Mouse (Mus musculus) midbrain, embryonic 12.5 days (tissue): ENCODE results near the gene Sgsm2. TPM values are rescaled to one million over a fixed set of nuclear protein-coding genes. Genes with fewer than 3 reads are reported as not detected.

Source experiments
- microRNA-seq: library from miRNA; unstranded; fragments of <30 nt; microRNA quantifications from one replicate; pipeline ENCODE4, GENCODE M21; 2017
- polyA plus RNA-seq: library from polyadenylated mRNA; unstranded; fragments of >200 nt; fragmentation: Nextera tagmentation; extraction: Ambion mirVana; gene quantifications from 2 replicates; pipeline ENCODE4 v1.2.1, GENCODE M21; 2016

Sgsm2 gene
- polyA plus RNA-seq, 1 experiment from 2014 or later: 16.2 TPM

Small RNAs within 50 kb of the gene (microRNA-seq; reads per million reads assigned to microRNA genes)
- gene Mir6926: not detected

Other genes with a start within 250 kb of the Sgsm2 start
- gene Cluh, start 247.6 kb downstream of the Sgsm2 start, polyA plus RNA-seq: 19.4 and 19.9 TPM in 2 replicates
- 70.3 and 81.9 TPM in 2 replicates for gene Pafah1b1, start 172.4 kb downstream of the Sgsm2 start, polyA plus RNA-seq
- gene Mettl16, start 126.2 kb downstream of the Sgsm2 start, polyA plus RNA-seq: 56.3 and 58.5 TPM in 2 replicates
- gene Mnt, start 66.1 kb downstream of the Sgsm2 start, polyA plus RNA-seq: 8.7 TPM in 2 replicates
- 36.0 and 36.4 TPM in 2 replicates for gene Tsr1, start 1.0 kb upstream of the Sgsm2 start, polyA plus RNA-seq
- gene Smg6, start 28.8 kb upstream of the Sgsm2 start, polyA plus RNA-seq: 22.6 and 25.8 TPM in 2 replicates
- gene Srr, start 28.9 kb upstream of the Sgsm2 start, polyA plus RNA-seq: 27.5 and 28.1 TPM in 2 replicates